Mouse (Mus musculus): ENCODE data around the gene Vhl. TPM values are rescaled to one million over a fixed set of nuclear protein-coding genes. Genes with fewer than 3 reads are reported as not detected.

Gene Vhl
- polyA plus RNA-seq, 1 experiment from 2014 or later: 30.5 TPM

- Histone ChIP-seq H3K9me3 (ENCODE audit: control insufficient read depth, low read length) (no peaks in the 10 kb centered on the region), H3K27ac (ENCODE audit: low read length) (no peak overlapping the region), H3K4me2 (ENCODE audit: low read depth, low read length) (no peak overlapping the region), H3K27me3 (replicated peaks; ENCODE audit: control insufficient read depth, insufficient read depth, low read length) (no peaks in the 10 kb centered on the region), H3K4me1 (ENCODE audit: control insufficient read depth, insufficient read depth, low read length) (peaks cover 4% of the 10 kb centered on the region; the same call in 1 of the 2 replicates), H3K36me3 (ENCODE audit: control insufficient read depth, insufficient read depth, low read length) (peaks cover 3% of the 10 kb centered on the region; the same call in 1 of the 2 replicates), H3K9ac (ENCODE audit: low read depth, low read length) (no peak overlapping the region), H3K4me3 (ENCODE audit: low read length) (no peak overlapping the region)
- no peak for ATAC-seq
- WGBS: 80% methylated on average over 14 of the region's 14 CpGs
Observed at GRCm38 (mm10) chr6:113678246-113679012, 54.7 kb downstream of the Vhl start.

GRCm38 (mm10) chr6:113679993-113680566, 56.3 kb downstream of the Vhl start:
- Histone ChIP-seq H3K27me3 (replicated peaks; ENCODE audit: control insufficient read depth, insufficient read depth, low read length) (no peaks in the 10 kb centered on the region), H3K4me3 (ENCODE audit: low read length) (no peak overlapping the region), H3K9me3 (ENCODE audit: control insufficient read depth, low read length) (no peaks in the 10 kb centered on the region), H3K36me3 (ENCODE audit: control insufficient read depth, insufficient read depth, low read length) (peaks cover 3% of the 10 kb centered on the region; the same call in 1 of the 2 replicates), H3K4me1 (ENCODE audit: control insufficient read depth, insufficient read depth, low read length) (peaks cover 4% of the 10 kb centered on the region; the same call in 1 of the 2 replicates), H3K4me2 (ENCODE audit: low read depth, low read length) (no peak overlapping the region), H3K9ac (ENCODE audit: low read depth, low read length) (no peak overlapping the region), H3K27ac (ENCODE audit: low read length) (no peak overlapping the region)
- 80% methylated on average over 9 of the region's 9 CpGs for WGBS
- no peak for ATAC-seq

Other genes with a start within 250 kb of the Vhl start
- gene Tada3, start 246.1 kb upstream of the Vhl start, polyA plus RNA-seq (2015; fragmentation: Nextera tagmentation; extraction: Ambion mirVana): 44.4 and 45.1 TPM in 2 replicates
- gene Arpc4, start 245.8 kb upstream of the Vhl start, polyA plus RNA-seq (2015; fragmentation: Nextera tagmentation; extraction: Ambion mirVana): 449 and 456 TPM in 2 replicates
- 3.0 and 3.3 TPM in 2 replicates for gene Ttll3, start 234.7 kb upstream of the Vhl start, polyA plus RNA-seq (2015; fragmentation: Nextera tagmentation; extraction: Ambion mirVana)
- 32.4 and 35.5 TPM in 2 replicates for gene Rpusd3, start 204.6 kb upstream of the Vhl start, polyA plus RNA-seq (2015; fragmentation: Nextera tagmentation; extraction: Ambion mirVana)
- gene Cidec, start 188.2 kb upstream of the Vhl start, polyA plus RNA-seq (2015; fragmentation: Nextera tagmentation; extraction: Ambion mirVana): 24.4 and 35.0 TPM in 2 replicates
- 82.6 and 89.7 TPM in 2 replicates for gene Jagn1, start 181.4 kb upstream of the Vhl start, polyA plus RNA-seq (2015; fragmentation: Nextera tagmentation; extraction: Ambion mirVana)
- gene Il17re, start 165.5 kb upstream of the Vhl start, polyA plus RNA-seq (2015; fragmentation: Nextera tagmentation; extraction: Ambion mirVana): 7.7 and 9.5 TPM in 2 replicates
- gene Il17rc, start 152.5 kb upstream of the Vhl start, polyA plus RNA-seq (2015; fragmentation: Nextera tagmentation; extraction: Ambion mirVana): 34.6 and 38.0 TPM in 2 replicates
- 20.6 and 22.9 TPM in 2 replicates for gene Creld1, start 140.7 kb upstream of the Vhl start, polyA plus RNA-seq (2015; fragmentation: Nextera tagmentation; extraction: Ambion mirVana)
- 0.22 and 0.42 TPM in 2 replicates for gene Prrt3, start 122.0 kb upstream of the Vhl start, polyA plus RNA-seq (2015; fragmentation: Nextera tagmentation; extraction: Ambion mirVana)
- gene Emc3, start 92.3 kb upstream of the Vhl start, polyA plus RNA-seq (2015; fragmentation: Nextera tagmentation; extraction: Ambion mirVana): 93.1 and 94.5 TPM in 2 replicates
- gene Fancd2, start 92.3 kb upstream of the Vhl start, polyA plus RNA-seq (2015; fragmentation: Nextera tagmentation; extraction: Ambion mirVana): 5.5 and 7.0 TPM in 2 replicates
- 0.20 TPM in 1 of 2 replicates, not detected in the other for gene Fancd2os, start 23.2 kb upstream of the Vhl start, polyA plus RNA-seq (2015; fragmentation: Nextera tagmentation; extraction: Ambion mirVana)
- 185 and 199 TPM in 2 replicates for gene Brk1, start 19.2 kb upstream of the Vhl start, polyA plus RNA-seq (2015; fragmentation: Nextera tagmentation; extraction: Ambion mirVana)
- gene Irak2, start 14.5 kb downstream of the Vhl start, polyA plus RNA-seq (2015; fragmentation: Nextera tagmentation; extraction: Ambion mirVana): 15.4 and 19.8 TPM in 2 replicates
- gene Tatdn2, start 73.1 kb downstream of the Vhl start, polyA plus RNA-seq (2015; fragmentation: Nextera tagmentation; extraction: Ambion mirVana): 0.60 and 0.65 TPM in 2 replicates
- gene Ghrl, start 95.9 kb downstream of the Vhl start, polyA plus RNA-seq (2015; fragmentation: Nextera tagmentation; extraction: Ambion mirVana): 169 and 177 TPM in 2 replicates
- gene Sec13, start 116.8 kb downstream of the Vhl start, polyA plus RNA-seq (2015; fragmentation: Nextera tagmentation; extraction: Ambion mirVana): 307 and 317 TPM in 2 replicates